ENCODE assay signal across 8 mouse cellular contexts in genomic region chr16:52453971-52454514, GRCm38 (mm10). TPM values are rescaled to one million over a fixed set of nuclear protein-coding genes. Genes with fewer than 3 reads are reported as not detected.
DNase-seq lines count a peak whose midpoint lies in the region; ATAC-seq lines count a peak whose summit lies in the region.

Gene Alcam, minus strand, starts transcription at chr16:52454074.

- no peaks in the 10 kb centered on the region for H3K27me3 ChIP-seq in hindbrain, embryonic 16.5 days (replicated peaks; ENCODE audit: control insufficient read depth, insufficient read depth, low read length)

- no peaks in the 10 kb centered on the region for H3K36me3 ChIP-seq in hindbrain, embryonic 16.5 days (ENCODE audit: control insufficient read depth, insufficient read depth, low read length)

- intact Hi-C loops in left cerebral cortex, postnatal 14 days (cut with DNase I) = loop anchor here (10.0 kb wide), 1 partner anchor 811 kb away; no protein-coding TSS in a partner anchor

- H3K9ac ChIP-seq in hindbrain, embryonic 16.5 days (ENCODE audit: low read depth, low read length) = peak within 1 kb of the TSS; percentile 66

- no peak within 1 kb of the TSS for H3K27ac ChIP-seq in brown adipose tissue, adult 24 weeks (replicated peaks; ENCODE audit: low read depth, low read length)
- H3K27ac ChIP-seq in hindbrain, embryonic 16.5 days (ENCODE audit: low read depth, low read length) = peak within 1 kb of the TSS; percentile 86

- peak; percentile 66 for DNase-seq in CD4-positive, CD25-positive, alpha-beta regulatory T cell, adult 2 months (ENCODE audit: low read depth, low spot score)
- DNase-seq in forelimb bud, embryonic 11.5 days (ENCODE audit: low read depth, low spot score) = peak; percentile 29
- DNase-seq in left cerebral cortex, postnatal 14 days (ENCODE audit: low spot score in 2 of 2) = peak; percentile 63 to 81
- DNase-seq in right cerebral cortex, postnatal 14 days = peak; percentile 42

- no peaks in the 10 kb centered on the region for H3K9me3 ChIP-seq in hindbrain, embryonic 16.5 days (ENCODE audit: control insufficient read depth, low read length)

- H3K4me2 ChIP-seq in hindbrain, embryonic 16.5 days (ENCODE audit: low read length) = peak within 1 kb of the TSS; percentile 84

- H3K4me3 ChIP-seq in brown adipose tissue, adult 24 weeks (ENCODE audit: insufficient read depth, low read depth, low read length) = peak within 1 kb of the TSS; percentile 67
- peak within 1 kb of the TSS; percentile 70 for H3K4me3 ChIP-seq in hindbrain, embryonic 16.5 days (ENCODE audit: low read length)

- no peak for ATAC-seq in CD4-positive, CD25-positive, alpha-beta regulatory T cell, adult 4 months
- ATAC-seq in hindbrain, embryonic 16.5 days = no peak
- ATAC-seq in megakaryocyte progenitor cell, adult 5-6 weeks (replicated peaks; ENCODE audit: poor library complexity) = no peak

- H3K4me1 ChIP-seq in brown adipose tissue, adult 24 weeks (ENCODE audit: control insufficient read depth, insufficient read depth, insufficient read length, low read length) = peaks cover 7% of the 10 kb centered on the region; the same call in 1 of the 2 replicates
- H3K4me1 ChIP-seq in hindbrain, embryonic 16.5 days (ENCODE audit: control insufficient read depth, insufficient read depth, low read depth, low read length) = peaks cover 9% of the 10 kb centered on the region

- WGBS in hindbrain, embryonic 16.5 days = 0% methylated on average over 14 of the region's 14 CpGs

RNA-seq across cellular contexts. Expression of gene Alcam, which starts in this region (rescaled TPM):
- 1 to 10 TPM; 3.6 to 8.8 TPM for polyA plus RNA-seq in CD4-positive, CD25-positive, alpha-beta regulatory T cell, adult 4 months (2017; shearing (Covaris generic))
- polyA plus RNA-seq in brown adipose tissue, adult 24 weeks (2012; ENCODE audit: insufficient read depth, insufficient read length, missing spikeins) = 1.3 and 2.3 TPM in 2 replicates
- polyA plus RNA-seq in hindbrain, embryonic 16.5 days (2015; fragmentation: Nextera tagmentation; extraction: Ambion mirVana) = 40.2 and 40.7 TPM in 2 replicates
- 100 to 1,000 TPM; 130 to 145 TPM for total RNA-seq in left cerebral cortex, postnatal 14 days (2021)
- total RNA-seq in megakaryocyte progenitor cell, adult 5-6 weeks (2015) = 26.3 and 28.2 TPM in 2 replicates
- total RNA-seq in megakaryocyte progenitor cell, adult 5-6 weeks (2017) = 34.3 and 34.4 TPM in 2 replicates
